Mouse (Mus musculus): ENCODE measurements around the gene Scp2. TPM values are rescaled to one million over a fixed set of nuclear protein-coding genes. Genes with fewer than 3 reads are reported as not detected.

Gene Scp2
- polyA plus RNA-seq, 1 experiment from 2014 or later, result 156 TPM

DNA sequence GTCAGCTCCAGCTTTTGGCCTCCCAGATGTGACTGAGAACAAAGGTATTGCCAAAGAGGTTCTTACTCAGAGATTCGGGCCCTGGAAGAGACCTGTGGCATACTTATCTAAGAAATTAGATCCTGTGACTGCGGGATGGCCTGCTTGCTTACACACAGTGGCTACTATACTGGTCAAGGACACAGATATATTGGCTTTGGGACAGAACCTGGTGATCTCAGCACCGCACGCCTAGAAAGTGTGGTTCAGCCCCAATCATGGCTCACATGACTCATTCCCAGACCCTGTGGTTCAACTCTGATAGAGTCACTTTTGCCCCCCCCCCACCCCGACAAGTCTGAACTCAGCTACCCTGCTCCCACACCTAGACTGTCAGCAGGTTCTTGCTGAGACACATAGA, 7.9 kb downstream of the Scp2 start:
- no peaks in the 10 kb centered on the region for H3K36me3 ChIP-seq
- no peak overlapping the region for H3K27ac ChIP-seq
- H3K9me3 ChIP-seq, result no peaks in the 10 kb centered on the region
- no peaks in the 10 kb centered on the region for H3K4me1 ChIP-seq
- no peak overlapping the region for H3K4me3 ChIP-seq
- no peak for ATAC-seq (ENCODE audit: insufficient number of reproducible peaks, insufficient read depth, low FRiP score, low TSS enrichment)
- no peak overlapping the region for H3K4me2 ChIP-seq (replicated peaks)
- WGBS, result 89% methylated on average over 5 of the region's 5 CpGs
- H3K9ac ChIP-seq, result no peak overlapping the region
- H3K27me3 ChIP-seq, result no peaks in the 10 kb centered on the region

DNA sequence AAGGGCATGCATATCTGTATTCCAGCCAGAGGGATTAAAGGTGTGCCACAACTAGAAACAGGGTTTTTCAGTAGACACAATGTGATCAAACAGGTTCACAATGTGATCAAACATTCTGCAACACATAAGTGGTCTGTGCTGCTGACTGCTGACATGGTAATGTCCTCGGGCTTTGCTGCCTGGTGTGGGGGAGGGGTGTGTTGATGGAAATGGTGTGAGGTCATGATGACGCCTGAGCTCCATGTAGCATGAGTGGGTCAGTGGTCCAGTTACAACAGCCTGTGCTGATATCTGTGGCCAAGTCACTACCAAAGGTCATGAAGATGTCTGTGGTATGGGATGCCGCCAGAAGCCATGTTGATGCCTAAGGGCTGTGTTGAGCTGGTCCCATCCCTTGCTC, 14.3 kb downstream of the Scp2 start:
- 0 out of 2 replicates have a peak, but pooled peaks cover 4% of the 10 kb centered on the region for H3K4me1 ChIP-seq
- no peak overlapping the region for H3K4me3 ChIP-seq
- H3K9me3 ChIP-seq, result no peaks in the 10 kb centered on the region
- WGBS, result 87% methylated on average over 3 of the region's 3 CpGs
- H3K36me3 ChIP-seq, result no peaks in the 10 kb centered on the region
- ATAC-seq (ENCODE audit: insufficient number of reproducible peaks, insufficient read depth, low FRiP score, low TSS enrichment), result no peak
- H3K27me3 ChIP-seq, result no peaks in the 10 kb centered on the region
- H3K27ac ChIP-seq, result no peak overlapping the region
- no peak overlapping the region for H3K9ac ChIP-seq
- H3K4me2 ChIP-seq (replicated peaks), result no peak overlapping the region

DNA sequence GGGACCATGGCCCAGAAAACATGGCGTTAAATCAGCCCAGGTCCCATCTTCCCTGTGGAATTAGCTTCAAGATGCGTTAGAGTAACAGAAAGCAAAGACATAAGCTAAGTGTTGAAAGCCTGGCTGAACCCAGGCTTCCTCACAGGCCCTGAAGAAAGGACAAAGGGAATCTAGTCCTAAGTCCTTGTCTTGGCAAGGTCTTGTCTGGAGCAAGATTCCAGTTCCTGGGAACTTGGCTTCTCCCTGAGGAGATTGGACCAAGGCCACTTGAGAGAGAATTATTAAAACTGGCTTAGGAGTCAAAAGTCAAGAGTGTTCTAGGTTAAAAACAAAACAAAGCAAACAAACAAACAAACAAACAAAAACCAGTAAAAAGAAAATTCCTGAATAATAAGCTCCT, 16.5 kb downstream of the Scp2 start:
- Histone ChIP-seq H3K9ac (no peak overlapping the region), H3K4me1 (0 out of 2 replicates have a peak, but pooled peaks cover 4% of the 10 kb centered on the region), H3K4me3 (no peak overlapping the region), H3K27me3 (no peaks in the 10 kb centered on the region), H3K4me2 (replicated peaks) (no peak overlapping the region), H3K27ac (no peak overlapping the region), H3K36me3 (no peaks in the 10 kb centered on the region), H3K9me3 (no peaks in the 10 kb centered on the region)
- WGBS, result 87% methylated on average over 2 of the region's 2 CpGs
- ATAC-seq (ENCODE audit: insufficient number of reproducible peaks, insufficient read depth, low FRiP score, low TSS enrichment), result no peak

GRCm38 (mm10) chr4:108127516-108127915, 17.3 kb downstream of the Scp2 start:
- H3K4me2 ChIP-seq (replicated peaks), result no peak overlapping the region
- H3K9me3 ChIP-seq, result no peaks in the 10 kb centered on the region
- no peak overlapping the region for H3K9ac ChIP-seq
- no peak overlapping the region for H3K4me3 ChIP-seq
- H3K36me3 ChIP-seq, result no peaks in the 10 kb centered on the region
- ATAC-seq (ENCODE audit: insufficient number of reproducible peaks, insufficient read depth, low FRiP score, low TSS enrichment), result no peak
- no peaks in the 10 kb centered on the region for H3K27me3 ChIP-seq
- H3K27ac ChIP-seq, result no peak overlapping the region
- 91% methylated on average over 5 of the region's 5 CpGs for WGBS
- H3K4me1 ChIP-seq, result 0 out of 2 replicates have a peak, but pooled peaks cover 4% of the 10 kb centered on the region

GRCm38 (mm10) chr4:108126260-108126659, 18.5 kb downstream of the Scp2 start:
- ATAC-seq (ENCODE audit: insufficient number of reproducible peaks, insufficient read depth, low FRiP score, low TSS enrichment), result no peak
- Histone ChIP-seq H3K36me3 (no peaks in the 10 kb centered on the region), H3K27ac (no peak overlapping the region), H3K9me3 (no peaks in the 10 kb centered on the region), H3K4me1 (0 out of 2 replicates have a peak, but pooled peaks cover 4% of the 10 kb centered on the region), H3K4me3 (no peak overlapping the region), H3K27me3 (no peaks in the 10 kb centered on the region), H3K4me2 (replicated peaks) (no peak overlapping the region), H3K9ac (no peak overlapping the region)
- 91% methylated on average over 4 of the region's 4 CpGs for WGBS

GRCm38 (mm10) chr4:108124104-108124503, 20.7 kb downstream of the Scp2 start:
- H3K4me3 ChIP-seq, result no peak overlapping the region
- no peak for ATAC-seq (ENCODE audit: insufficient number of reproducible peaks, insufficient read depth, low FRiP score, low TSS enrichment)
- no peaks in the 10 kb centered on the region for H3K27me3 ChIP-seq
- H3K9me3 ChIP-seq, result no peaks in the 10 kb centered on the region
- H3K36me3 ChIP-seq, result no peaks in the 10 kb centered on the region
- H3K9ac ChIP-seq, result no peak overlapping the region
- no peak overlapping the region for H3K27ac ChIP-seq
- no peak overlapping the region for H3K4me2 ChIP-seq (replicated peaks)
- H3K4me1 ChIP-seq, result 0 out of 2 replicates have a peak, but pooled peaks cover 4% of the 10 kb centered on the region
- 78% methylated on average over 1 of the region's 1 CpGs for WGBS

DNA sequence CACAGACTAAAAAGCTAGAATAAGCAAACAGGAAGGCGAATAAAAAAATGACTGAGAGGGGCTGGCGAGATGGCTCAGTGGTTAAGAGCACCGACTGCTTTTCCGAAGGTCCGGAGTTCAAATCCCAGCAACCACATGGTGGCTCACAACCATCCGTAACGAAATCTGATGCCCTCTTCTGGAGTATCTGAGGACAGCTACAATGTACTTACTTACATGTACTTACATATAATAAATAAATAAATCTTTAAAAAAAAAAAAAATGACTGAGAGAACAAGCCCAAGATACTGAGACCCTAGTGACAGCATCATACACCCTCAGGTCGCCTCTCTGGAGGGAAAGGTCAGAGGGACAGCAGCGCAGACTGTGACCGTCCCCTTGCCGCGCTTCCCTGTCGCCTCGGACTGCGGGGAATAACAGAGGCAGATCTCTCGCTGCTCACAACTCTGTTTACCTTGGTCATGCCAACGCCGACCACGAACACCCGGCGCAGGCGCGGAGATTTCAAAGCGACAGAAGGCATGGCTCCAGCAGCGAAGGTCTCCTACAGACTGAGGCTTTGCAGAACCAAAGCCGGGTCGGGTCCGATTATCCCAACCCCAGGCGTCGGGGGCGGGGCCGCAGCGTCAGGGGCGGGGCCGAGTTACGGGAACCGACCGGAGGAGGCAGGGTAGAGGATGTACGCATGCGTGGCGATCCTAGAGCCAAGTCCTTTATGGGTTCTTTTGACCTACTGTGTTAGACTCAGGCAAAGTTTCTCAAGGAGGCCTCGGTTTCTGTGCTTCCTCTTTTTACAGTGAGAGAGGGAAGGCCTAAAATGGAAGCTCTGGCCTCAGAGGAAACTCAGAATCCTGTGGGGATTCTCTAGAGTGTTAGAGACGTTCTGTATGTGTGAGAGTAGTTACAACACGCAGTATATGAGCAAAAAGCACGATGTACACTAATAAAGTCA, 26.6 kb downstream of the Scp2 start:
- Histone ChIP-seq H3K4me3 (peak overlapping the region; percentile 60), H3K36me3 (no peaks in the 10 kb centered on the region), H3K9me3 (no peaks in the 10 kb centered on the region), H3K27ac (peak overlapping the region; percentile 57; the same call in 1 of the 2 replicates), H3K4me1 (no peaks in the 10 kb centered on the region), H3K9ac (peak overlapping the region; percentile 62), H3K27me3 (no peaks in the 10 kb centered on the region), H3K4me2 (replicated peaks) (peak overlapping the region; percentile 56)
- WGBS, result 14% methylated on average over 45 of the region's 45 CpGs
- ATAC-seq (ENCODE audit: insufficient number of reproducible peaks, insufficient read depth, low FRiP score, low TSS enrichment), result peak; percentile 84

GRCm38 (mm10) chr4:108117488-108117887, 27.3 kb downstream of the Scp2 start:
- no peaks in the 10 kb centered on the region for H3K27me3 ChIP-seq
- no peak overlapping the region for H3K4me2 ChIP-seq (replicated peaks)
- WGBS, result 92% methylated on average over 8 of the region's 8 CpGs
- H3K27ac ChIP-seq, result no peak overlapping the region
- no peak overlapping the region for H3K9ac ChIP-seq
- H3K9me3 ChIP-seq, result no peaks in the 10 kb centered on the region
- no peak overlapping the region for H3K4me3 ChIP-seq
- no peaks in the 10 kb centered on the region for H3K36me3 ChIP-seq
- no peak for ATAC-seq (ENCODE audit: insufficient number of reproducible peaks, insufficient read depth, low FRiP score, low TSS enrichment)
- H3K4me1 ChIP-seq, result no peaks in the 10 kb centered on the region

- ATAC-seq (ENCODE audit: insufficient number of reproducible peaks, insufficient read depth, low FRiP score, low TSS enrichment), result no peak
- Histone ChIP-seq H3K4me1 (no peaks in the 10 kb centered on the region), H3K9ac (no peak overlapping the region), H3K36me3 (peaks cover 4% of the 10 kb centered on the region; the same call in 1 of the 2 replicates), H3K27ac (no peak overlapping the region), H3K9me3 (no peaks in the 10 kb centered on the region), H3K4me3 (no peak overlapping the region), H3K27me3 (no peaks in the 10 kb centered on the region), H3K4me2 (replicated peaks) (no peak overlapping the region)
- 85% methylated on average over 2 of the region's 2 CpGs for WGBS
Measured at GRCm38 (mm10) chr4:108116466-108116865, 28.3 kb downstream of the Scp2 start.

GRCm38 (mm10) chr4:108110706-108111105, 34.1 kb downstream of the Scp2 start:
- ATAC-seq (ENCODE audit: insufficient number of reproducible peaks, insufficient read depth, low FRiP score, low TSS enrichment), result no peak
- WGBS, result 81% methylated on average over 2 of the region's 2 CpGs

DNA sequence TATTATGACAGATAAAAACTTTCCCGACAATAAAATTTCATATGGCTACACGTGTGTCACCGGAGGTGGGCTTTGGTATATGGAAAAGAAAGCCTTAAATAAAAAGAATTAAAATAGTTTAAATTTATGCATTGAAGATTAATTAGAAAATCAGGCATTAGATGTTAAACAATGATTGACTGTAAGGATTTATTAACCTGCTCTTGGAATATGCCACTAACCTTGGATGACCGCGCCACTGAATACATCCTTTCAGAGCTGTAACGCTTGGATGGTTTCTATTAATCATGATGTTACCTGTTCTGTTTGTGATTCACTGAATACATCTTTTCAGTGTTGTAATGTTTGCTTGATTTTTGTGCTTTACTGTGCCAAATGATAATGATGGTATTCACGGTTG, 35.1 kb downstream of the Scp2 start:
- no peak for ATAC-seq (ENCODE audit: insufficient number of reproducible peaks, insufficient read depth, low FRiP score, low TSS enrichment)
- H3K27me3 ChIP-seq, result no peaks in the 10 kb centered on the region
- H3K9ac ChIP-seq, result no peak overlapping the region
- H3K9me3 ChIP-seq, result no peaks in the 10 kb centered on the region
- H3K36me3 ChIP-seq, result peaks cover 4% of the 10 kb centered on the region; the same call in 1 of the 2 replicates
- H3K4me2 ChIP-seq (replicated peaks), result no peak overlapping the region
- H3K4me3 ChIP-seq, result no peak overlapping the region
- no peak overlapping the region for H3K27ac ChIP-seq
- 94% methylated on average over 7 of the region's 7 CpGs for WGBS
- H3K4me1 ChIP-seq, result no peaks in the 10 kb centered on the region

More at GRCm38 (mm10) chr4:108110706-108111105, 34.1 kb downstream of the Scp2 start:
- Histone ChIP-seq H3K27me3 (no peaks in the 10 kb centered on the region), H3K4me2 (replicated peaks) (no peak overlapping the region), H3K4me1 (no peaks in the 10 kb centered on the region), H3K9me3 (no peaks in the 10 kb centered on the region), H3K9ac (no peak overlapping the region), H3K27ac (no peak overlapping the region), H3K4me3 (no peak overlapping the region), H3K36me3 (peaks cover 4% of the 10 kb centered on the region; the same call in 1 of the 2 replicates)

- Histone ChIP-seq H3K9me3 (no peaks in the 10 kb centered on the region), H3K27ac (no peak within 1 kb of the TSS), H3K4me2 (replicated peaks) (no peak within 1 kb of the TSS), H3K9ac (no peak within 1 kb of the TSS), H3K36me3 (peaks cover 3% of the 10 kb centered on the region), H3K27me3 (no peaks in the 10 kb centered on the region), H3K4me1 (no peaks in the 10 kb centered on the region), H3K4me3 (no peak within 1 kb of the TSS)
- ATAC-seq (ENCODE audit: insufficient number of reproducible peaks, insufficient read depth, low FRiP score, low TSS enrichment), result no peak
- 82% methylated on average over 4 of the region's 4 CpGs for WGBS
Measured at GRCm38 (mm10) chr4:108096345-108096744, 48.5 kb downstream of the Scp2 start, which contains the start of gene Podn. TSS of gene Podn (minus strand) at chr4:108096445.
